Mouse (Mus musculus) CH12.LX (cell line): ENCODE measurements at regions not wholly inside any gene's neighbourhood (a gene's known extent, or its start where the extent isn't known, plus 50 kb on each side); places are given as distances from the start of the nearest gene placed in this dataset.

ENCODE experiments used
- DNase-seq: peaks from one replicate; pipeline ENCODE4 v3.0.0-alpha.2; 2013; ENCODE audit errors: extremely low read depth
- H3K27ac ChIP-seq: 2 replicates; pipeline ENCODE4 v1.5.1; 2012; ENCODE audit warnings: low read depth, mild to moderate bottlenecking, control low read depth, moderate library complexity; ENCODE audit not compliant: insufficient read depth
- H3K27me3 ChIP-seq: replicated peaks from 2 replicates; pipeline ENCODE3; 2012; ENCODE audit warnings: inconsistent platforms
- H3K36me3 ChIP-seq, 2 experiments: replicated peaks in 1 of 2; 2 replicates each; pipeline versions ENCODE3 to v1.6.1; 2012; ENCODE audit warnings: inconsistent platforms in 1 of 2, low read length in 1 of 2, mild to moderate bottlenecking in 1 of 2, mixed read lengths in 1 of 2, moderate library complexity in 1 of 2; ENCODE audit not compliant: control insufficient read depth in 1 of 2, insufficient read depth in 1 of 2
- H3K4me1 ChIP-seq, 2 experiments: 2 replicates each; pipeline ENCODE4 v1.6.1; 2012; ENCODE audit warnings: inconsistent platforms in 1 of 2, moderate library complexity in 1 of 2; ENCODE audit not compliant: insufficient read depth in 2 of 2, control insufficient read depth in 1 of 2
- H3K4me2 ChIP-seq: 2 replicates; pipeline ENCODE4 v1.6.1; 2012; ENCODE audit warnings: low read depth, mild to moderate bottlenecking, control low read depth; ENCODE audit not compliant: poor library complexity, insufficient read depth, severe bottlenecking
- H3K4me3 ChIP-seq, 3 experiments: fragments of 150-350 bp in 1 of 3; sonication (generic) in 1 of 3; replicated peaks in 1 of 3; 2 replicates each; pipeline versions ENCODE3 to v1.5.1; 2011 to 2012; ENCODE audit warnings: low read depth in 2 of 3, low read length in 2 of 3, mild to moderate bottlenecking in 2 of 3, moderate library complexity in 2 of 3, control low read depth in 1 of 3, improper control_type of control experiment in 1 of 3, inconsistent platforms in 1 of 3, mixed read lengths in 1 of 3; ENCODE audit not compliant: poor library complexity in 1 of 3
- H3K79me2 ChIP-seq: replicated peaks from 2 replicates; pipeline ENCODE4 v1.6.1; 2012; ENCODE audit warnings: mild to moderate bottlenecking, moderate library complexity; ENCODE audit not compliant: control insufficient read depth, poor library complexity, insufficient read depth, severe bottlenecking; ENCODE audit errors: extremely low read depth
- H3K9ac ChIP-seq: 2 replicates; pipeline ENCODE4 v1.6.1; 2012; ENCODE audit warnings: low read depth, mild to moderate bottlenecking, control low read depth, moderate library complexity; ENCODE audit not compliant: insufficient read depth
- H3K9me3 ChIP-seq: replicated peaks from 2 replicates; pipeline ENCODE3; 2012; ENCODE audit warnings: low read length, inconsistent platforms, mixed read lengths
- BHLHE40 ChIP-seq: IDR thresholded peaks from 2 replicates; pipeline ENCODE4 v1.6.1; 2011; ENCODE audit warnings: mild to moderate bottlenecking, low read depth, low read length, improper control_type of control experiment
- CHD1 ChIP-seq: IDR thresholded peaks from 2 replicates; pipeline ENCODE4 v1.6.1; 2012; ENCODE audit warnings: low read depth, low read length, improper control_type of control experiment, inconsistent platforms
- CHD2 ChIP-seq: IDR thresholded peaks from 2 replicates; pipeline ENCODE4 v1.6.1; 2011; ENCODE audit warnings: low read length, improper control_type of control experiment
- CTCF ChIP-seq, 2 experiments: IDR thresholded peaks in 1 of 2; conservative IDR thresholded peaks in 1 of 2; 2 replicates each; pipeline ENCODE4 v1.5.1; 2011 to 2012; ENCODE audit warnings: low read depth in 2 of 2, low read length in 2 of 2, improper control_type of control experiment in 1 of 2, inconsistent platforms in 1 of 2, mild to moderate bottlenecking in 1 of 2, moderate library complexity in 1 of 2
- E2F4 ChIP-seq: IDR thresholded peaks from 2 replicates; pipeline ENCODE4 v1.6.1; 2011; ENCODE audit warnings: low read depth, low read length, improper control_type of control experiment; ENCODE audit not compliant: insufficient replicate concordance
- EP300 ChIP-seq: IDR thresholded peaks from 2 replicates; pipeline ENCODE4 v1.6.1; 2011; ENCODE audit warnings: low read length, improper control_type of control experiment
- ETS1 ChIP-seq: conservative IDR thresholded peaks from 2 replicates; pipeline ENCODE4 v1.6.1; 2012; ENCODE audit warnings: low read depth, mild to moderate bottlenecking, inconsistent platforms, low read length, improper control_type of control experiment, moderate library complexity
- GABPA ChIP-seq: IDR thresholded peaks from 2 replicates; pipeline ENCODE4 v1.6.1; 2012; ENCODE audit warnings: low read depth, low read length, improper control_type of control experiment, inconsistent platforms; ENCODE audit not compliant: insufficient replicate concordance
- IRF4 ChIP-seq: IDR thresholded peaks from 2 replicates; pipeline ENCODE4 v1.6.1; 2014; ENCODE audit warnings: low read depth, mild to moderate bottlenecking, inconsistent platforms, low read length, improper control_type of control experiment
- KAT2A ChIP-seq: IDR thresholded peaks from 2 replicates; pipeline ENCODE4 v1.6.1; 2012; ENCODE audit warnings: low read length, improper control_type of control experiment, inconsistent platforms; ENCODE audit not compliant: insufficient replicate concordance
- MAX ChIP-seq: IDR thresholded peaks from 2 replicates; pipeline ENCODE4 v1.6.1; 2011; ENCODE audit warnings: low read length, improper control_type of control experiment
- MEF2A ChIP-seq: IDR thresholded peaks from 2 replicates; pipeline ENCODE4 v1.6.1; 2014; ENCODE audit warnings: low read depth, mild to moderate bottlenecking, inconsistent platforms, low read length, improper control_type of control experiment, borderline replicate concordance
- MXI1 ChIP-seq: IDR thresholded peaks from 2 replicates; pipeline ENCODE4 v1.6.1; 2011; ENCODE audit warnings: mild to moderate bottlenecking, low read depth, low read length, improper control_type of control experiment
- NELFE ChIP-seq: IDR thresholded peaks from 2 replicates; pipeline ENCODE4 v1.6.1; 2011; ENCODE audit warnings: low read depth, low read length, improper control_type of control experiment
- NRF1 ChIP-seq: IDR thresholded peaks from 2 replicates; pipeline ENCODE4 v1.6.1; 2014; ENCODE audit warnings: low read depth, mild to moderate bottlenecking, inconsistent platforms, low read length, improper control_type of control experiment, moderate library complexity
- POLR2A ChIP-seq: IDR thresholded peaks from 2 replicates; pipeline ENCODE4 v1.6.1; 2011; ENCODE audit warnings: low read depth, mild to moderate bottlenecking, improper control_type of control experiment, low read length
- RCOR1 ChIP-seq: conservative IDR thresholded peaks from 2 replicates; pipeline ENCODE4 v1.6.1; 2012; ENCODE audit warnings: low read depth, mild to moderate bottlenecking, inconsistent platforms, low read length, improper control_type of control experiment
- SIN3A ChIP-seq: IDR thresholded peaks from 2 replicates; pipeline ENCODE4 v1.6.1; 2012; ENCODE audit warnings: low read length, improper control_type of control experiment, inconsistent platforms
- TCF12 ChIP-seq: IDR thresholded peaks from 2 replicates; pipeline ENCODE4 v1.6.1; 2014; ENCODE audit warnings: low read depth, mild to moderate bottlenecking, inconsistent platforms, low read length, improper control_type of control experiment
- UBTF ChIP-seq: IDR thresholded peaks from 2 replicates; pipeline ENCODE4 v1.6.1; 2012; ENCODE audit warnings: low read depth, mild to moderate bottlenecking, inconsistent platforms, low read length, improper control_type of control experiment, moderate library complexity
- USF1 ChIP-seq: IDR thresholded peaks from 2 replicates; pipeline ENCODE4 v1.6.1; 2014; ENCODE audit warnings: low read depth, mild to moderate bottlenecking, inconsistent platforms, low read length, improper control_type of control experiment
- ZC3H11A ChIP-seq: IDR thresholded peaks from 2 replicates; pipeline ENCODE4 v1.6.1; 2012; ENCODE audit warnings: low read depth, mild to moderate bottlenecking, inconsistent platforms, low read length, improper control_type of control experiment
- ZKSCAN1 ChIP-seq: IDR thresholded peaks from 2 replicates; pipeline ENCODE4 v1.6.1; 2012; ENCODE audit warnings: low read depth, inconsistent platforms, low read length, improper control_type of control experiment, borderline replicate concordance
- ZMIZ1 ChIP-seq: IDR thresholded peaks from 2 replicates; pipeline ENCODE4 v1.6.1; 2012; ENCODE audit warnings: low read depth, mild to moderate bottlenecking, inconsistent platforms, low read length, improper control_type of control experiment
- ZNF384 ChIP-seq: IDR thresholded peaks from 2 replicates; pipeline ENCODE4 v1.6.1; 2012; ENCODE audit warnings: low read depth, low read length, improper control_type of control experiment, inconsistent platforms
- dilution Hi-C: fragments of 300-500 bp; cut with MboI; formaldehyde crosslinking; loops from 2 replicates; pipeline ENCODE4 v1.14.3; 2020; ENCODE audit warnings: low sequenced_read_pairs; ENCODE audit not compliant: extremely low pct_unique_long_range_greater_than_20kb, extremely low pct_ligation_motif_present
- in situ Hi-C: fragments of 300-500 bp; cut with MboI; formaldehyde crosslinking; loops from 3 replicates; pipeline ENCODE4 v1.14.3; 2019; ENCODE audit warnings: low sequenced_read_pairs, low pct_ligation_motif_present, low pct_unique_long_range_greater_than_20kb, mixed read lengths

GRCm38 (mm10) chr5:50343681-50344080 is 284.9 kb upstream of the Adgra3 start:
- Histone ChIP-seq H3K4me2 (no peak overlapping the region), H3K4me3 (no peak overlapping the region), H3K9me3 (peaks cover 8% of the 10 kb centered on the region), H3K4me1 (no peaks in the 10 kb centered on the region), H3K79me2 (no peaks in the 10 kb centered on the region), H3K27ac (no peak overlapping the region), H3K36me3 (no peaks in the 10 kb centered on the region), H3K27me3 (no peaks in the 10 kb centered on the region), H3K9ac (no peak overlapping the region)
- in situ Hi-C loops (no loop called here), dilution Hi-C loops (no loop called here)
- DNase-seq: no peak
- TF ChIP-seq IRF4: no peak
- no peak for TF ChIP-seq SIN3A
- no peak for TF ChIP-seq ETS1
- TF ChIP-seq UBTF: no peak
- no peak for TF ChIP-seq POLR2A

GRCm38 (mm10) chr5:50309491-50309890 is 250.7 kb upstream of the Adgra3 start:
- DNase-seq: no peak
- Histone ChIP-seq H3K9me3 (peaks cover 2% of the 10 kb centered on the region), H3K79me2 (no peaks in the 10 kb centered on the region), H3K27me3 (no peaks in the 10 kb centered on the region), H3K4me2 (no peak overlapping the region), H3K9ac (no peak overlapping the region), H3K36me3 (no peaks in the 10 kb centered on the region), H3K4me1 (no peaks in the 10 kb centered on the region)
- dilution Hi-C loops: no loop called here
- in situ Hi-C loops: no loop called here
- TF ChIP-seq POLR2A: no peak
- TF ChIP-seq NELFE: no peak
- TF ChIP-seq ZNF384: no peak
- TF ChIP-seq CHD1: no peak
- TF ChIP-seq NRF1: no peak
- TF ChIP-seq CTCF (conservative IDR thresholded peaks at IDR 0.05 in 1 of 2, IDR thresholded peaks at IDR 0.05 in 1 of 2; ENCODE audit: low read depth in 2 of 2, low read length in 2 of 2): no peak
- TF ChIP-seq GABPA: no peak
- TF ChIP-seq ZKSCAN1: no peak
- no peak for TF ChIP-seq ZC3H11A
- no peak for TF ChIP-seq E2F4
- TF ChIP-seq, all 38 proteins: peak for 0
- Histone ChIP-seq H3K4me3 (no peak overlapping the region), H3K27ac (no peak overlapping the region)

GRCm38 (mm10) chr5:50303859-50304480 is 245.2 kb upstream of the Adgra3 start:
- TF ChIP-seq MXI1 (no peak), RCOR1 (no peak), CHD2 (no peak), CHD1 (no peak), ZC3H11A (no peak), ZMIZ1 (no peak), EP300 (no peak), USF1 (no peak), MAX (no peak), KAT2A (no peak), BHLHE40 (no peak), ETS1 (no peak), ZNF384 (no peak), ZKSCAN1 (no peak), MEF2A (no peak), TCF12 (no peak), UBTF (no peak)
- Histone ChIP-seq H3K4me1 (no peaks in the 10 kb centered on the region), H3K27me3 (no peaks in the 10 kb centered on the region), H3K27ac (no peak overlapping the region), H3K4me2 (no peak overlapping the region), H3K4me3 (no peak overlapping the region), H3K9ac (no peak overlapping the region), H3K9me3 (no peaks in the 10 kb centered on the region), H3K79me2 (no peaks in the 10 kb centered on the region), H3K36me3 (no peaks in the 10 kb centered on the region)
- DNase-seq: no peak
- dilution Hi-C loops: no loop called here
- in situ Hi-C loops: no loop called here
